ENCODE assay signal across 1 mouse cellular context in genomic region chrX:7728922-7729265, GRCm38 (mm10).
TF ChIP-seq lines count a peak whose summit lies in the region.

No protein-coding gene starts in this region.

TF ChIP-seq in MEL, 35 proteins besides CTCF, POLR2A, EP300 and RAD21 (continued from another document):
- TF ChIP-seq MEF2A (IDR thresholded peaks at IDR 0.05; ENCODE audit: extremely low read depth, insufficient replicate concordance, low read depth, low read length, poor library complexity, severe bottlenecking) = no peak
- no peak for TF ChIP-seq MAX (IDR thresholded peaks at IDR 0.05; ENCODE audit: low read length)
